Mouse (Mus musculus) stomach, postnatal 0 days (tissue): ENCODE measurements around the gene March2. TPM values are rescaled to one million over a fixed set of nuclear protein-coding genes. Genes with fewer than 3 reads are reported as not detected.

Experiments
- ATAC-seq: fragments of 200-750 bp; cut with Nextera tagmentation; 2 replicates; pipeline ENCODE4 v1.8.0; 2017; ENCODE audit not compliant: low FRiP score, low TSS enrichment
- DNase-seq: peaks from one replicate; pipeline ENCODE4 v3.0.0-alpha.2; 2016; ENCODE audit warnings: low spot score
- H3K27ac ChIP-seq: fragments of 300-500 bp; sonication (generic); replicated peaks from 2 replicates; pipeline ENCODE4 v1.5.1; 2014; ENCODE audit warnings: mild to moderate bottlenecking, control low read depth
- H3K27me3 ChIP-seq: fragments of 300-500 bp; sonication (generic); 2 replicates; pipeline ENCODE4 v1.6.1; 2014; ENCODE audit warnings: low read length; ENCODE audit not compliant: control insufficient read depth, insufficient read depth
- H3K36me3 ChIP-seq: fragments of 300-500 bp; sonication (generic); 2 replicates; pipeline ENCODE4 v1.6.1; 2014; ENCODE audit warnings: low read length, mixed read lengths; ENCODE audit not compliant: control insufficient read depth, insufficient read depth
- H3K4me1 ChIP-seq: fragments of 300-500 bp; sonication (generic); replicated peaks from 2 replicates; pipeline ENCODE4 v1.6.1; 2014; ENCODE audit warnings: antibody characterized with exemption; ENCODE audit not compliant: control insufficient read depth, insufficient read depth
- H3K4me2 ChIP-seq: fragments of 300-500 bp; sonication (generic); replicated peaks from 2 replicates; pipeline ENCODE4 v1.6.1; 2014; ENCODE audit warnings: low read depth, mild to moderate bottlenecking, control low read depth, moderate library complexity
- H3K4me3 ChIP-seq: fragments of 300-500 bp; sonication (generic); 2 replicates; pipeline ENCODE4 v1.5.1; 2014; ENCODE audit warnings: low read depth, low read length, control low read depth
- H3K9ac ChIP-seq: fragments of 300-500 bp; sonication (generic); 2 replicates; pipeline ENCODE4 v1.6.1; 2014; ENCODE audit warnings: mild to moderate bottlenecking, low read length, control low read depth, mixed read lengths
- H3K9me3 ChIP-seq: fragments of 300-500 bp; sonication (generic); 2 replicates; pipeline ENCODE4 v1.6.1; 2016; ENCODE audit warnings: low read length; ENCODE audit not compliant: control insufficient read depth
- CTCF ChIP-seq: IDR thresholded peaks from 2 replicates; pipeline ENCODE4 v1.5.1; 2016; ENCODE audit warnings: antibody characterized with exemption, low read depth, mild to moderate bottlenecking, moderate library complexity
- EP300 ChIP-seq: optimal IDR thresholded peaks from 2 replicates; pipeline ENCODE3; 2016; ENCODE audit warnings: antibody characterized with exemption
- WGBS: fragments of 180-500 bp; shearing (Covaris S2); extraction: QIAGEN DNeasy Blood & Tissue Kit; methylation state at CpG from one replicate; pipeline ENCODE4 v1.1.7; 2014; 5-methylcytosine and 5-hydroxymethylcytosine counted together
- polyA plus RNA-seq: library from polyadenylated mRNA; unstranded; fragments of >200 nt; fragmentation: Nextera tagmentation; extraction: Ambion mirVana; gene quantifications from 2 replicates; pipeline ENCODE4 v1.2.1, GENCODE M21; 2015

March2 gene
- polyA plus RNA-seq, 1 experiment from 2014 or later, result 51.1 TPM

DNA sequence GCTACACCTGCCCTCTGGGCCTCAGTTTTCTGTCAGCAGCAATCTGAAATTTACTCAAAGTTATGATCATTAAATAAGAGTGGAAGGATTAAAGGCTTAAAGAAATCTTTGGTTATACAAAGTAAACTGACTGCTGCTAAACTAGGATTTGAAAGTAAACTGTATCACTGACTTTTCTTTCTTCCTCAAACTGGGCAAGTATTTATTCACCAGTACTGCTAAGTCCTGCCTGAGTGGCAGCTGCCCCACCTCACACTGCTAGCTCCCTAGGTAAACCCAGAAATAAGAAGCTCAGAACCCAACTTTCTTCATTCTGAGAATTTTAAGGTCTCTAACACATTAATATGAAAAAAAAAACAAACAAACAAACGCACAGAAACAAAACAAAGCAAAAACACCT, 44.6 kb downstream of the March2 start:
- Histone ChIP-seq H3K36me3 (0 out of 2 replicates have a peak, but pooled peaks cover 4% of the 10 kb centered on the region), H3K27me3 (no peaks in the 10 kb centered on the region), H3K27ac (no peak overlapping the region), H3K9ac (no peak overlapping the region), H3K9me3 (no peaks in the 10 kb centered on the region), H3K4me1 (0 out of 2 replicates have a peak, but pooled peaks cover 2% of the 10 kb centered on the region), H3K4me2 (no peak overlapping the region), H3K4me3 (no peak overlapping the region)
- 59% methylated on average over 1 of the region's 1 CpGs for WGBS
- TF ChIP-seq EP300 (no peak), CTCF (no peak)
- ATAC-seq, result peak; percentile 53; the same call in 1 of the 2 replicates
- DNase-seq, result no peak

DNA sequence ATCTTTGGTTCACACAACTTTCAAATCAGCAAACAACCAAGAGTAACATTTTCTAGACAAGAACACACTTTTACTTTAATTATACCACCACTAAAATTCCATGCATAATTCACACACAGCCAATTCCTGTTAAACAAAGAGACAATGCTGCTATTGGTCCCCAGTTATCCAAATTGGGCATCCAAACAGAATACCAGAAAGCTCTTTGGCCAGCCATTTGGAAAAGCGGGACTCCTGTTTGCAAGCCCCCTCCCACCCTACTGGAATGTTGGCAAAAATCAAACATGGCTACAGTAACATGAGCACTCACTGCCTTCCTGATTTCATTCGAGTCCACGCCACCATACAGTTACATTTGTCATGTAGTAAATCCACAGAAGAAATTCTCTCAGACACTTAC, 48.8 kb downstream of the March2 start:
- no peak for TF ChIP-seq CTCF
- WGBS, result 84% methylated on average over 3 of the region's 3 CpGs
- Histone ChIP-seq H3K36me3 (peaks cover 7% of the 10 kb centered on the region; the same call in 1 of the 2 replicates), H3K4me2 (no peak overlapping the region), H3K4me1 (0 out of 2 replicates have a peak, but pooled peaks cover 2% of the 10 kb centered on the region), H3K9me3 (no peaks in the 10 kb centered on the region), H3K4me3 (no peak overlapping the region), H3K9ac (no peak overlapping the region), H3K27me3 (no peaks in the 10 kb centered on the region), H3K27ac (no peak overlapping the region)
- DNase-seq (no peak), ATAC-seq (no peak)

DNA sequence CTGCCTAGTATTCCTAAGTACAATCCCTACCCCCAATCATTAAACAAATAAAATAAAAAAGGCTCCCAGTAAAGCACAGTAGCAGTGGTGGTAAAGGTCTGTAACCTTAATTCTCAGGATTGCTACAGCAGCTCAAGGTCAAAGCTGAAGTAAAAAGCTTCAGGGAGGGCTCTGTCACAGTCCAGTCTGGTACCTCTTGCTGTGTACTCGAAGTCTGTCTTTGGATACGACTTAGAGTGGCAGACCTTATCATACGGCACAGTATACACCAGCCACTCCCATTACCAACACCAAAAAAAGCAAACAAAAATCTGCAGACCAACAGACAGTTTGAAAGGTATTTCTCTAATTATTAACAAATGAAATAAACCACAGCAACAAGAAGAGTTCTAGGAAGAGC, 51.7 kb downstream of the March2 start:
- Histone ChIP-seq H3K27me3 (no peaks in the 10 kb centered on the region), H3K4me2 (no peak overlapping the region), H3K27ac (no peak overlapping the region), H3K9me3 (no peaks in the 10 kb centered on the region), H3K36me3 (peaks cover 17% of the 10 kb centered on the region), H3K4me3 (no peak overlapping the region), H3K9ac (no peak overlapping the region), H3K4me1 (0 out of 2 replicates have a peak, but pooled peaks cover 2% of the 10 kb centered on the region)
- ATAC-seq (no peak), DNase-seq (no peak)
- TF ChIP-seq CTCF, result no peak
- TF ChIP-seq EP300, result no peak
- 67% methylated on average over 3 of the region's 3 CpGs for whole genome bisulfite sequencing

DNA sequence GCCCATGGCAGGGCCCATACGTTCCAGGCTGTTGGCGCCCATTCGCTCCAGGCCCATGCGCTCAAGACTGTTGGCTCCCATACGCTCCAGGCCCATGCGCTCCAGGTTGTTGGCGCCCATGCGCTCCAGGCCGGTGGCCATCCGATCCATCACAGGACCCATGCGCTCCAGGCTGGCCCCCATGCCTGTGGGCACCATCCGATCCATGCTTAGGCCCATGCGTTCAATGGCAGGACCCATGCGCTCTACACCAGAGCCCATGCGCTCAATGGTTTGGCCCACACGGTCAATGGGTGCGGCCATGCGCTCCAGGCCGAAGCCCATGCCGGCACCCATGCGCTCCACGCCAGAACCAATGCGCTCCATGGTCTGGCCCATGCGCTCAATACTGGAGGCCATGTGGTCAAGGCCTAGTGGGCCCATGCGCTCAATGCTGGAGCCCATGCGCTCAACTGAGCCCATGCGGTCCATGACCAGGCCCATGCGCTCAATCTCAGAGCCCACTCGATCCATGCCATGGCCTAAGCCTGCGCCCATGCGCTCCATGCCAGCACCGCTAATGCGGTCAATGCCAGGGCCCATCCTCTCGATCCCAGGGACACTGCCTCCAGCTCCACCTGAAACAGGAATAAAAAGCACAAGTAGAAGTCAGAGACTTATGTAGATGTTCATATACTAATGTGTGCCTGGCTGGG, 68.5 kb downstream of the March2 start:
- TF ChIP-seq EP300 (no peak), CTCF (no peak)
- peaks cover 33% of the 10 kb centered on the region for H3K36me3 ChIP-seq
- H3K9me3 ChIP-seq, result no peaks in the 10 kb centered on the region
- no peak overlapping the region for H3K4me2 ChIP-seq
- ATAC-seq, result peak; percentile 48
- H3K4me3 ChIP-seq, result no peak overlapping the region
- no peak overlapping the region for H3K27ac ChIP-seq
- WGBS, result 98% methylated on average over 34 of the region's 34 CpGs
- H3K4me1 ChIP-seq, result no peaks in the 10 kb centered on the region
- H3K27me3 ChIP-seq, result no peaks in the 10 kb centered on the region
- DNase-seq, result no peak
- H3K9ac ChIP-seq, result no peak overlapping the region

DNA sequence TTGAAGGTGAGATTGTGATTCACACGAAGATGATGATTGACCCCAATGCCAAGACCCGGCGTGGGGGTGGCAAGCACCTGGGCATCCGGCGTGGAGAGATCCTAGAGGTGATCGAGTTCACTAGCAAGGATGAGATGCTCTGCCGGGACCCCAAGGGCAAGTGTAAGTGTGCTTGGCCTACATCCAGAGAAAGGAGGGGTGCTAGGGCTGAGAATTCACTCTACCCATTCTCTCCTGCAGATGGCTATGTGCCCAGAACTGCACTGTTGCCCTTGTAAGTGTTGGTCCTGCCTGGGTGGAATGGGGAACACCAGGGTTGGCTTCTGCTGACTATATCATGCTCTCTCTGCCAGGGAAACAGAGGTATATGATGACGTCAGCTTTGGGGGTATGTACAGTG, 73.4 kb downstream of the March2 start:
- Histone ChIP-seq H3K27ac (no peak overlapping the region), H3K36me3 (peaks cover 25% of the 10 kb centered on the region)

DNA sequence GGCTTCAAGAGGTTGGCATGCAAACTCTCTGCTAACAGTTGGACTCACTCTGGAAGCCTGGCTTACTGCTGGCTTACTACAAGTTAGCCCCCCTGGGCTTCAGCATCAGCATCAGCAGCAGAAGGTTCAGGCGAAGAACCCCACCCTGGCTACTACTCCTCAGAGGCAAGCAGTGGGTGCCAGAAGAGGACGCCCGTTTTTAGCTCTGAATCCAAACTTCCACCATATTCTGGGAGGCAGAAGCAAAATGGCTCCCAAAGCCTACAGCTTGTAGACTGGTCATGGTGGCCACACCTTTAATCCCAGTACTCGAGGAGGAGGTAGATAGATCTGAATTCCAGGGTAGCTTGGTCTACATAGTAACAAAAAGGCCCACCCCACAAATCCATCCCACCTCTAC, 74.4 kb downstream of the March2 start:
- no peaks in the 10 kb centered on the region for H3K27me3 ChIP-seq
- ATAC-seq, result no peak
- no peaks in the 10 kb centered on the region for H3K4me1 ChIP-seq
- no peaks in the 10 kb centered on the region for H3K9me3 ChIP-seq
- no peak overlapping the region for H3K27ac ChIP-seq
- WGBS, result 90% methylated on average over 4 of the region's 4 CpGs
- no peak overlapping the region for H3K9ac ChIP-seq
- DNase-seq, result no peak
- H3K4me2 ChIP-seq, result no peak overlapping the region
- peaks cover 18% of the 10 kb centered on the region for H3K36me3 ChIP-seq
- H3K4me3 ChIP-seq, result no peak overlapping the region
- TF ChIP-seq CTCF (no peak), EP300 (no peak)

More for the DNA sequence above, 73.4 kb downstream of the March2 start:
- H3K27me3 ChIP-seq, result no peaks in the 10 kb centered on the region
- TF ChIP-seq EP300, result no peak
- no peak for TF ChIP-seq CTCF
- no peak overlapping the region for H3K9ac ChIP-seq
- H3K4me3 ChIP-seq, result no peak overlapping the region
- no peaks in the 10 kb centered on the region for H3K4me1 ChIP-seq
- no peak for DNase-seq
- ATAC-seq, result no peak
- no peak overlapping the region for H3K4me2 ChIP-seq
- WGBS, result 92% methylated on average over 8 of the region's 8 CpGs
- H3K9me3 ChIP-seq, result no peaks in the 10 kb centered on the region
